Mouse (Mus musculus) layer of hippocampus, adult 9-10 months (tissue): ENCODE data around the gene Naif1.

ENCODE experiments used
- DNase-seq: peaks from one replicate; pipeline ENCODE4 v3.0.0; 2022; ENCODE audit warnings: low spot score

The Naif1 gene

GRCm38 (mm10) chr2:32427720-32428119, 22.5 kb upstream of the Naif1 start:
- DNase-seq, result no peak

DNA sequence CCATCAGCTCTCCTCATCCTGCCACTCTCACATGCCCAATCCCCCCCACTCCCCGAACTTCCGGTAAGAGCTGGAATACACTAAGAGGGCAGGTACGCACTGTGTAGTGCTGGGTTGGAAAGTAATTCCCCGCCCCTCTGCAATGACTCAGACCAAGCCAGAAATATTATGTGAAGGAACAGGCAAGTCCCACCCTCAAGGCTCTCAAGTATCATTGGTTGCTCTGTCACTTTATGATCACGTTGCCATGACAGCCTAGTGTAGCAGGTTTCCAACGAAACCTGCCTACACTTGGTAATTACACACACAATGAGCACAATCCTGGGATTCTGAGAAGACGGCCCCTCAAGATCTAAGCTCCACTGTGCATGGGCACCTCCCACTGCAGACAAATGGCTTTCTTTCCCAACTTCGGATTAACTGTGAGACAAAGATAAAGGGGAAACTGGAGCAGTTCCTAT, 22.0 kb upstream of the Naif1 start:
- peak; percentile 59 for DNase-seq

DNA sequence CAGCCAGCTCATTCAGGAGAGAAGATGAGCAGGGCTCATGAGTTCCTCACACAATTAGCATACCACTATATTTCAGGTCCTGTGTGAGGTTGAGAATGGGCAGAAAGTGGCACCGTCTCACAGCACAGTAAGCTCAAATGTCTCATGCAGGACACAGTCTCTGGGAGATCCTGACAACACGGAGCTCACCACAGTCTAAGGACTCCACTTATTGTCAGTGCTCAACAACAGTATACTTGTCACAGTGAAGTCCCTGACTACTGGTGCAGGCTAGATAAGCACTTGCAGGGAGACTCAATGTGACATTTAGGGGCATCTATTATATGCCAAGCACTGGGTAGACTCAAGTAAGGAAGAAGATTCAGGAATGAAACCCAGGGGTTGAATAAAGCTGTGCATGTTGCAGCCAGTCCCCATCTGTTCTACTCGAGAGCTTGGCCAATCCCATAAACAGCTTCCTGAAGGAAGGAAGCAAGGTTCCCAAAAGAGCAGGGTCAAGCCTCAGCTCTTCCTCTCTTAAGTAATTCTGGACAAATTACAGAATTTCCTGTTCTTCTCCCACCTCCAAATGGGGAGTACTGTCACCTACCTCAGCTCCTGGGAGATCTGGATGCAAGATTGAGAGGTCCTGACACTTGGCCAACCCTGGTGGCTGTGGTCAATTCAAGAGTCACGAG, 20.9 kb upstream of the Naif1 start:
- DNase-seq, result no peak

GRCm38 (mm10) chr2:32430701-32431676, 19.3 kb upstream of the Naif1 start:
- DNase-seq, result peak; percentile 80

GRCm38 (mm10) chr2:32436686-32437372, 13.4 kb upstream of the Naif1 start:
- DNase-seq, result no peak

DNA sequence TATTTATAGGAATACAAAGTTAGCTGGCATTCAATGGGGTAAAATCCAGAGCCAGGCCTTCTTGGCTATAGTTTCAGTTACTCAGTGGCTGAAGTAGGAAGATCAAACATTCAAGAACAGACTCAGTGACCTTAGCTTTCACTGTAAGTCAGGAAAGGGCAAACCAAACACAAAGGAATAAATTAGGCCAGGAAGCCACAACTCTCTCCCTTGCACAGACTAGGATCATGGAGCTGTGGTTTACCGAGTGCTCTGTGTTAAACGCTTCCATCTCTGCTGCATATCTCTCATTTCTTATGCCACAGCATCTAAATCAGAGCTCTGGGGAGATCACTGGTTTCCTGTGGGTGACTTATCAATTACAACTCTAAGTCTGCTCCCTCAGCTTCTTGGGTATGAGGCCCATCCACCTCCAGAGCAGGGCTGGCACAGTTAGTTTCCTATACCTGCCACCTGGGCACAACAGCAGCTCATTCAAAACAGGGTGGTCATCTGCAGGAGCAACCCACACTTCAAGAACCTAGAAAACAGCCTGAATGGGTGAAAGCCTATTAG, 12.6 kb upstream of the Naif1 start:
- DNase-seq, result no peak

DNA sequence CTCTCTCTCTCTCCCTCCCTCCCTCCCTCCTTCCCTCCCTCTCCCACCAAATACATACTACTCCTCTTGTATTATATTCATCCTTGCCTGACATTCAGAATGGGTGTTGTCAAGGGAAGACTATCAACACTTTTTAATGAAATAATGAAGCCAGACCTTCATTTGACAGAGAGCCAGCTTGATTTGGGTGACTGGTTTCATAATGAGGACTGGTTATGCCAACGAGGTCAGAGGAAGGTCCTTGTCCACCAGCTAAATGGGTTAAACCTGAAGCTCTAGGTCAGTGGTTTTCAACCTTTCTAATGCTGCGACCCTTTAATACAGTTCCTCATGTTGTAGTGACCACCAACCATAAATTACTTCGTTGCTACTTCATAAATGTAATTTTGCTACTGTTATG, 11.5 kb upstream of the Naif1 start:
- DNase-seq, result no peak

DNA sequence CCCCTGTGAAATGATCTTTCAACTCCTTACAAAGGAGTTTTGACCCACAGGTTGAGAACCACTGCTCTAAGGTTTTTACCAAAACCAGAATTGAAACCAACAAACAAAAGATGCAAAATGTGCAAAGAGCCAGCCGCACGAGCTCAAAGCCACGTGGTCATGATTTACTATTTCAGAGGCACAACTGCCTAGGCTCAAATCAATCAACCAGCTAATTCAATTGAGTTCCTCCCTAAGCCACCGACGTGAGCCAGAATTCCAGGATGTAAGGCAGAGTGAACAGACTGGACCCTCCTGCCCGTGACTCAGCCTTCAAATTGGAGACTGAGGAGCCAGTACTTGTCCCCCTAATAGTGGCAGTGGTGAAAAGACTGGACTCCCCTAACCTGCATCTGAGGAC, 11.1 kb upstream of the Naif1 start:
- no peak for DNase-seq

GRCm38 (mm10) chr2:32440164-32440563, 10.1 kb upstream of the Naif1 start:
- DNase-seq, result no peak

- DNase-seq, result no peak
Observed at GRCm38 (mm10) chr2:32440632-32441031, 9.6 kb upstream of the Naif1 start.

GRCm38 (mm10) chr2:32441550-32441949, 8.7 kb upstream of the Naif1 start:
- no peak for DNase-seq

DNA sequence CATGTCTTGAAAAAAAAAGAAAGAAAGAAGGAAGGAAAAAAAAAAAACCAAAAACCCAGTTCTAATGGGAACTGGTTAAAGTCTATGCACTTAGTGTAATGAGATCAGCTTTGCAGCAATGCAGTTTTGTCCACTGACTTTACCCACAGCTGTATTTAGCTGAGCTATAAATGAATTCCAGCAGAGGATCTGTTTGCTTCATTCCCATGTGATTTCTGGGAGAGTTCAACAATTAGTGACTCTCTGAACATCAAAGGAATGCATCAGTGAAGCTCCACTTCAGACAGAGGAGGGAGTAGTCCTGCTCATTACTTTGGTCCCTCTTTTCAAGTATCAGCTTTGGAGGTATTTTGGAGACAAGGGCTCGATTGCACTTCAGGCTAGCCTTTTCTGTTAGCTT, 4.7 kb upstream of the Naif1 start:
- DNase-seq, result no peak

DNA sequence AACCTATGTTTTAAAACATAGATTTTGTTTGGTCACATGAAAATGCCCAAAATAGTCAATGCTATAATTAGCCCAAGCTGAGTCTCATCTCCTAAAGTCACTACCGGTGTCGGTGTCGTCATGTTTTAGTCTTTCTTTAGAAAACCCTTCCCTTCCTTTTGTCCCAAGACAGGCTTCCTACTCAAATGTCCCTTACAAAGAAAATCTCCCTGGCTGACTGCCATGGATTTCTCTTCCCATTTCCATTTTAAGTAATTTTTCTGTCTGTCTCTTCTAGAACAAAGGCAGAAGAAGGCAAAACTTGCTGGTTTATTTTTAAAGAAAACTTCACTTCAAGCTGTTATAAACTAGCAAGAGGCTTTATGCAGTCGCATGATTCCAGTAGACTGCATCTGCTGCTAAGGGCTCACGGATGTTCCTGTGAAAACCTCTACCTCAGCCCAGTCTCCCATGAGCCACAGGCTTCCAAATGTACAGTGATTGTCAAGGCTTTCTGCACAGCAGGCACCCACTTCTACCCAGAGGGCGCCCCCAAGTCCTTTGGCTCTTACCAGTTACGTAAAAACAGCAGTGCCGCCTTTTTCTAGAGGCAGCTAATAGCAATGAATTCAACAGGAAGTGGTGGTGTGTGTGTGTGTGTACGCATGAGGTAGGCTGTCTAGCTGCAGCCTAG, 2.9 kb upstream of the Naif1 start:
- peak; percentile 59 for DNase-seq

DNA sequence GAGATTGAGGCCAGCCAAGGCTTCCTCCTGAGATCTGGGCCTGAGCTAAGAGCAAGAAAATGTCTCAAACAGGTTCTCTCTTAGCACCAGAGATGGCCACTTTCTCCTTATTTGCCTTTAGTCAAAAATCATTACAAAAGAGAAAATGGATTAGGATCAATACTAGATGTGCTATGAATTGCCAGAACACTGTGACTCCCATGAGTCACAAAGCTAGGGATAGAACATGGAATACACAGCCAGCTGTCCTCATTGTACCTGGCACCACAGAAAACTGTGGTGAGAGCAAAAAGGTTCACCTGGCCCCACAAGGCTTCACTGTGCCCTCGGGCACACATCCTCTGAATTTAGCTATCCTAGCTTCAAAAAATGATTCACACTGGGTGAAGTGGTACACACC, 1.8 kb upstream of the Naif1 start:
- DNase-seq, result no peak

DNA sequence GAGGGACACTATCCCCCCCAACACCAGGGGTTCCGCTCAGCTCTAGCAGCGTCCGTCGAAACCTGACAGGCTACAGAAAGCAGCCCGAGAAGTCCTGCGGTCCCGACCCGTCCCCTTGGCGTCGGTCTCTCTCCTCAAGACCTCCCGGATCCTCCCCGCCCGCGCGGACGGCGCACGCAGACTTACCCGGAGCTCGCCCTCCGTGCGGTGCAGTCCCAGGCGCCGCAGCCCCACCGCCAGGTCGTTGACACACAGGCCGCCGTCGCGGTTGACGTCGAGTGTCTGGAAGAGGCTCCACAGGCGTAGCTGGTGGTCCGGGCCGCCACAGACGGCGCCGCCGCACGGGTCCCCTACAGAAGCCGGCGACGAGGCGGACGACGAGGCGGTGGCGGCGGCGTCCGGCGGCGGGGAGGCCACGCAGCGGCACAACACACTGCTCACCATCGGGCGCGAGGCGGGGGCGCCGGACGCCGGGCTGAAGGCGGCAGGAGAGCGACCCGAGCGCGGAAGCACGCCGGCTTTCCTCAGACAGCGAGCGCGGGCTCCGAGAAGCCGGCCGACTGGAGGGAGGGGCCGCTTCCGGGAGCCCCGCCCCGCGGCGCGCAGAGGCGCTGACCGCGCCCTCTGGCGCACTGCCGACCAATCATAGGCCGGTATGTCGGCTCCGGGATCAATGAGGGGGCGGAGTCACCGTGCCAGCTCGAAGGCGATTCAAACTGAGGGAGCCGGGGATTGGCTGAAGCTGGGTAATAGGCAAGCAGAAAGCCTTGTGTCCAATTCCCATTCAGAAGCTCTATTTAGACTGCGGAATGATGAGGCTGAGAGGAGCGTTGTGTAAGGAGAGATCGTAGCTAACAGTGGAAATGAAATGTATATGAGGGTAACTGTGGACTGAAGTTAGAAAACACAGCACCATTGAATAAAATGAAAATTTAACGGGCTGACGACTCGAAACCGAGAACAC, 906 bp downstream of the Naif1 start, which contains the start of gene Slc25a25:
Gene Slc25a25 (minus strand): TSS at position 565 of the 964 bp plus-strand sequence.
- peak; percentile 94 for DNase-seq

- peak; percentile 99 for DNase-seq
Observed at GRCm38 (mm10) chr2:32451870-32452372, 1.7 kb downstream of the Naif1 start.

DNA sequence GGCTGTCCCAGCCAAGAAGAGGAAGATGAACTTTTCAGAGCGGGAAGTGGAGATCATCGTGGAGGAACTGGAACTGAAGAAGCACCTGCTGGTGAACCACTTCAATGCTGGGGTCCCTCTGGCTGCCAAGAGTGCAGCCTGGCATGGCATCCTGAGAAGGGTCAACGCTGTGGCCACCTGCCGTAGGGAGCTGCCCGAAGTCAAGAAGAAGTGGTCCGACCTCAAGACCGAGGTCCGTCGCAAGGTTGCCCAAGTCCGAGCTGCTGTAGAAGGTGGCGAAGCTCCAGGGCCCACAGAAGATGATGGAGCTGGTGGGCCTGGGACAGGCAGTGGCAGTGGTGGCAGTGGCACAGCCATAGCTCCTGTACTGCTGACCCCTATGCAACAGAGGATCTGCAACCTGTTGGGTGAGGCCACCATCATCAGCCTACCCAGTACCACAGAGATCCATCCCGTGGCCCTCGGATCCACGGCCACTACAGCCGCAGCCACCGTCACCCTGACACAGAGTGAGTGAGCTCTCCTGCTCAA, 2.2 kb downstream of the Naif1 start:
- no peak for DNase-seq

DNA sequence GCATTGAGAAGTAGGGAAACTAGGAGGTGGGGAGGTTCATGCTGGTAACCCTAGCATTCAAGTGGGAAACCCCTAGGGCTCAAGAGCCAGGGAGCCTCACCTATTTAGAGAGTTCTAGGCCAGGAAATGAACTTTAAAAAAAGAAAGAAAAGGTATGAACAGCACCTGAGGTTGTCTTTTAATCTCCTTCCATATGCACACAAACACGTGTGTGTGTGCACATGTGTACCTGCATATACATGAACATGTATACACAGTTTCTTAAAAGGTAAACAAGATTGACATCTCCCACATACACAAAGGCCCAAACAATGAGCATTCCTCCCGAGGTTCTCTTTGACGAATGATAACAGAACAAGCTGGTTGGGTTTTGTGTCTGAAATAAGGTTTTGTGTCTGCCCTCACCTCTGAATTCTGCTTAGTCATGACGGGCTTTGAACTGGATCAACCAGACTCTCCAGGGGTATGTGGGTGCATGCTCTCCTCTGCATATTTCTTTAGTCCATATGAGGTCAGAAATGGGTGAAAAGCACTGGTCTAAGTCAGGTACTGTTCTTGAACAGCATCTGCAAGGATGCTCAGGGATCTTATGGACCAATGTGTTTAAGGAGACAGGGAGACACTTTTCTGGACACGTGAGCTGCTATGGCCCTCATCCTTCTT, 3.5 kb downstream of the Naif1 start:
- no peak for DNase-seq

DNA sequence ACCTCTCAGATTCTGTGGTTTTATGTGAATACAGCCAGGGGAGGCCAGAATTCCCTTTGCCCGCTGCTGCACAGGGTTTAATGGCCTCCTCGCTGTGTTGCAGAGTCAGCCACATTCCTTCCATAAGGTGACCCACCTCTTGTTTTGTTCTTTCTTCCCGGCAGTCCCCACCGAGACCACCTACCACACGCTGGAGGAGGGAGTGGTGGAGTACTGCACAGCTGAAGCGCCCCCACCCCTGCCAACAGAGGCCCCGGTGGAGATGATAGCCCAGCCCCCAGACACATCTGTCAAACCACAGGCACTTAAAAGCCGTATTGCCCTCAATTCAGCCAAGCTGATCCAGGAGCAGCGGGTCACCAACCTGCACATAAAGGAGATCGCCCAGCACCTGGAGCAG, 4.4 kb downstream of the Naif1 start:
- no peak for DNase-seq
